Mouse (Mus musculus): ENCODE measurements at regions not wholly inside any gene's neighbourhood (a gene's known extent, or its start where the extent isn't known, plus 50 kb on each side); places are given as distances from the start of the nearest gene placed in this dataset.

DNA sequence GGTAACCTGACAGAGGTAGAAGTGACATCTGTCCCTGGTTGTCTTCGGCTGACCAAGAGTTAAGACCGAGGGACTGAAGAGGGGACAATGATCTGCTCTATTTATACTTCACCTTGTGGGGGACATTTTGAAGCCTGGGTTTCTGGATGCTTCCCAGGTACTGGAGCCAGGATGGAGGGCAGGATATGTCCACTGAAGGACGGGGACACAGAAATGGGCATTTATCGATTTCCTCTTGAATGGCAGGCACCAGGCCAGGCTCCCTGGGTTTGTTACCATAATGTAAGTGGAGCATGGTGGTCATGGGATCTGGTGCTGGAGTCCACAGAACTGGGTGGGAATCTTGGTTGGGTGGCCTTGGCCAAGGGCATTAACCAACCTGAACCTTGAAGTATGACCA lies 108.0 kb upstream of the Sdk2 start:
- 92% methylated on average over 4 of the region's 4 CpGs for WGBS
- no peak for DNase-seq (ENCODE audit: low spot score)
- no peak overlapping the region for H3K4me3 ChIP-seq

GRCm38 (mm10) chr11:114168231-114168661 lies 101.4 kb upstream of the Sdk2 start:
- Histone ChIP-seq H3K4me3 (no peak overlapping the region), H3K27me3 (ENCODE audit: low read depth, poor library complexity, severe bottlenecking) (peaks cover 16% of the 10 kb centered on the region), H3K9me3 (replicated peaks) (no peaks in the 10 kb centered on the region), H3K27ac (no peak overlapping the region), H3K36me3 (no peaks in the 10 kb centered on the region), H3K4me1 (peaks cover 22% of the 10 kb centered on the region)
- no peak for DNase-seq (ENCODE audit: low spot score)
- 84% methylated on average over 13 of the region's 13 CpGs for WGBS

More for the DNA sequence above, 108.0 kb upstream of the Sdk2 start:
- no peaks in the 10 kb centered on the region for H3K9me3 ChIP-seq (replicated peaks)
- no peaks in the 10 kb centered on the region for H3K36me3 ChIP-seq
- H3K27me3 ChIP-seq (ENCODE audit: low read depth, poor library complexity, severe bottlenecking), result peaks cover 35% of the 10 kb centered on the region
- H3K4me1 ChIP-seq, result peaks cover 46% of the 10 kb centered on the region
- no peak overlapping the region; the same call in 1 of the 2 replicates for H3K27ac ChIP-seq

- Histone ChIP-seq H3K27ac (no peak overlapping the region), H3K27me3 (ENCODE audit: low read depth, poor library complexity, severe bottlenecking) (peaks cover 16% of the 10 kb centered on the region), H3K4me1 (peaks cover 22% of the 10 kb centered on the region), H3K9me3 (replicated peaks) (no peaks in the 10 kb centered on the region), H3K36me3 (no peaks in the 10 kb centered on the region), H3K4me3 (peak overlapping the region; percentile 21)
- 29% methylated on average over 23 of the region's 23 CpGs for WGBS
- DNase-seq (ENCODE audit: low spot score), result peak; percentile 53
These were observed 99.0 kb upstream of the Sdk2 start for GRCm38 (mm10) chr11:114165656-114166362.

DNA sequence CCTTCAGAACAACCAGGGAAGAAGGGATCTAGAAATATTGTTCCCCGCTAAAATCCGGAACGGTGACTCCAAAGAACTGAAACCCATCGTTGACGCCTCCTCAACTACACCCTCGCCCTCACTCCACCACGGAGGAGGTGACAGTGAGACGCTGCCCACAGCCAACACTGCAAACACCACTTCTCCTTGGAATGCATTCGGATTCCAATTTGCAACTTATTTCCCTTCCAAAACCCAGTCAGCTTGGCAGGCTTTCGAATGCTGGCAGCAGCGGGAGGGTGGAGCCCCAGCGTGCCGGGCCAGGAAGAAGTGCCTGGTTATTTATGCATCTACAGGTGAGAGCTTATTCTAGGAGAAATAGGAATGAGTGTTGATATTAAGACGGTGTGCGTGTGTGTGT lies 85.9 kb upstream of the Sdk2 start:
- Histone ChIP-seq H3K9me3 (replicated peaks) (no peaks in the 10 kb centered on the region), H3K4me3 (no peak overlapping the region), H3K27ac (no peak overlapping the region), H3K4me1 (no peaks in the 10 kb centered on the region), H3K27me3 (ENCODE audit: low read depth, poor library complexity, severe bottlenecking) (no peaks in the 10 kb centered on the region), H3K36me3 (no peaks in the 10 kb centered on the region)
- WGBS, result 89% methylated on average over 15 of the region's 15 CpGs
- no peak for DNase-seq (ENCODE audit: low spot score)

GRCm38 (mm10) chr11:114146334-114146733 lies 79.5 kb upstream of the Sdk2 start:
- WGBS, result 27% methylated on average over 5 of the region's 5 CpGs
- no peaks in the 10 kb centered on the region for H3K9me3 ChIP-seq (replicated peaks)
- no peak overlapping the region for H3K4me3 ChIP-seq
- H3K36me3 ChIP-seq, result no peaks in the 10 kb centered on the region
- peak overlapping the region; percentile 58 for H3K27ac ChIP-seq
- H3K27me3 ChIP-seq (ENCODE audit: low read depth, poor library complexity, severe bottlenecking), result no peaks in the 10 kb centered on the region
- no peak for DNase-seq (ENCODE audit: low spot score)
- H3K4me1 ChIP-seq, result peaks cover 15% of the 10 kb centered on the region

DNA sequence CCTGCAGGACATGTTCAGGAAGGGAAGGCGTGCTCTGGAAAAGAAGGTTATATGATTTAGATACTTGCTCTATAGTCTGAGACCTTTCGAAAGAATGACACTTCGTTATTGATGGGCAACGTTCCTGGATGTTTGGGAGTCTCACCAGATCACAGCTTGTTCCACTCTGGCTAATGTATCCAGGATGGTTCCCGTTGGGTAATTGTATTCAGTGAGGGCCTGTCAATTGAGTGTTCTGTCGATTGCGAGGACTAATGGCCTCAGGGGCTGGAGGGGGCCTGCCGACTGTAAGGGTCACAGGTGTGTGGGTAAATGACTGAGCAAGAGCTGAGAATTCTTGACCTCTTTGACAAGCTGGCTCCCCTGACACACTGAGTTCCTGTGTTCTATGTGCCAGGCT lies 62.4 kb upstream of the Sdk2 start:
- Histone ChIP-seq H3K4me1 (peaks cover 29% of the 10 kb centered on the region), H3K36me3 (no peaks in the 10 kb centered on the region), H3K4me3 (no peak overlapping the region), H3K27me3 (ENCODE audit: low read depth, poor library complexity, severe bottlenecking) (peaks cover 12% of the 10 kb centered on the region; the same call in 1 of the 2 replicates), H3K9me3 (replicated peaks) (no peaks in the 10 kb centered on the region), H3K27ac (no peak overlapping the region)
- no peak for DNase-seq (ENCODE audit: low spot score)
- 41% methylated on average over 8 of the region's 8 CpGs for WGBS

DNA sequence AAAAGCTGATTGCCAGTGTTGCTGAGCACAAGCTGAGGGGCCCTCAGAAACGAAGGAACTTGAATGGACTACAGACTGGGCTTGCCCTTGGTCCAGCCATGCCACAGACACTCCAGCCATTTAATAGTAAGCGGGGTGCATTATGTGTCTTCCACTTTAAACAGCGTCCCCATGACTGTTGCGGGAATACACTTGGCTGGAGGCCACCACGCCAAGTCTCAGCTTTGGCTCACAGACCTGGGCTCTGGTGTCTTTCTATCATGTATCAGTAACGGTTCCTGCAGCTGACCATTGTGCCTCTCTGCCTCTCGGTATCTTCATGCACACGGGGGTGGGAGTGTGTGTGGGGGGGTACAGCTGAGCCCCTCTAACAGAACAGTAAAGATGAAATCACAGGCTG lies 62.0 kb upstream of the Sdk2 start:
- H3K9me3 ChIP-seq (replicated peaks), result no peaks in the 10 kb centered on the region
- 86% methylated on average over 8 of the region's 8 CpGs for WGBS
- H3K4me1 ChIP-seq, result peaks cover 29% of the 10 kb centered on the region
- peaks cover 12% of the 10 kb centered on the region; the same call in 1 of the 2 replicates for H3K27me3 ChIP-seq (ENCODE audit: low read depth, poor library complexity, severe bottlenecking)
- H3K36me3 ChIP-seq, result no peaks in the 10 kb centered on the region
- H3K4me3 ChIP-seq, result no peak overlapping the region
- 0 out of 2 replicates have a peak overlapping the region, but pooled peaks have one; percentile 16 for H3K27ac ChIP-seq
- no peak for DNase-seq (ENCODE audit: low spot score)

- Histone ChIP-seq H3K4me1 (peaks cover 29% of the 10 kb centered on the region), H3K36me3 (no peaks in the 10 kb centered on the region), H3K27me3 (ENCODE audit: low read depth, poor library complexity, severe bottlenecking) (peaks cover 12% of the 10 kb centered on the region; the same call in 1 of the 2 replicates), H3K27ac (no peak overlapping the region), H3K4me3 (no peak overlapping the region), H3K9me3 (replicated peaks) (no peaks in the 10 kb centered on the region)
- no peak for DNase-seq (ENCODE audit: low spot score)
- WGBS, result 24% methylated on average over 8 of the region's 8 CpGs
These were observed 60.6 kb upstream of the Sdk2 start for GRCm38 (mm10) chr11:114127426-114127825.

DNA sequence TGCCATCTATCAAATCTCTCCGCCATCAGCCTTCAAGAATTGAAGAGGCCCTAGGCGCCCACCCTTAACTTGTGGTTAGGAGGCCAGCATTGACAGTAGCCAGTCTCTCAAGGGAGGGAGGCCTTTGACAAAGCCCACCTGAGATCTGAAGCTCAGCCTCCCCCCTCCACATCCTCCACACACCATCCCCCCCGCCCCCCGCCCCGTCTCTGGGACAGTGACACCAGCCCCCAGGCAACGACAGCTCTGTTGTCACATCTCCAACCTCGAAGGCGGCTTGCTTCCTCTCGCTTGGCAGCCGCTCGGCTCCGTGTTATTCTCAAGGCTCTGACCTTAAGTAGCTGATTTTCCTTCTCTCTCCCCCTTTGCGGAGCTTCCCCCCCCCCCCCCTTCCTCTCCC lies 55.3 kb upstream of the Sdk2 start:
- Histone ChIP-seq H3K36me3 (no peaks in the 10 kb centered on the region), H3K4me3 (no peak overlapping the region), H3K4me1 (peaks cover 21% of the 10 kb centered on the region), H3K27ac (no peak overlapping the region), H3K27me3 (ENCODE audit: low read depth, poor library complexity, severe bottlenecking) (peaks cover 3% of the 10 kb centered on the region; the same call in 1 of the 2 replicates), H3K9me3 (replicated peaks) (no peaks in the 10 kb centered on the region)
- DNase-seq (ENCODE audit: low spot score), result no peak
- WGBS, result 60% methylated on average over 12 of the region's 13 CpGs

DNA sequence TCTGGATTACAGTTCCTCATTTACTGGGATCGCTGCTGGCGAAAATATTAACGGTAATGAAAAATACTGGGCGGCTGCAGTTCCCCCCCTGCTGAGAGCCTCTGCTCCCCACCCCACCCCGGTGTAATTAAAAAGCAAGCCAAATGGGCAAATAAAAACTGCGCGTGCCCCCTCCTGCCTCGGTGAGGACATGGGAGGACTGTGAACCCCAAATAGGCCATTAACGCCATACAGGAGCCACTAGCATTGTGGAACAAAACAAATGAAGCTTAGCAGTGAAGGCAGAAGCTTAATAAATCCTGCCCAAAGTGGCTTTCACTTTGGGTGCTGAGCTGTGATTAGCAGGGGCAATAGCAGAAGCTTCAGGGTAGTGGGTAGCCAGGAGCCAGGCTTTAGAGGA lies 52.3 kb upstream of the Sdk2 start:
- Histone ChIP-seq H3K4me3 (no peak overlapping the region), H3K4me1 (peaks cover 16% of the 10 kb centered on the region), H3K27me3 (ENCODE audit: low read depth, poor library complexity, severe bottlenecking) (peaks cover 6% of the 10 kb centered on the region; the same call in 1 of the 2 replicates), H3K27ac (no peak overlapping the region), H3K9me3 (replicated peaks) (no peaks in the 10 kb centered on the region), H3K36me3 (no peaks in the 10 kb centered on the region)
- no peak for DNase-seq (ENCODE audit: low spot score)
- WGBS, result 60% methylated on average over 9 of the region's 9 CpGs
